Mouse (Mus musculus): ENCODE results near the gene Sh2d7. TPM values are rescaled to one million over a fixed set of nuclear protein-coding genes. Genes with fewer than 3 reads are reported as not detected.

Sh2d7 gene
- total RNA-seq (2021) = not detected in 2 replicates
- long read RNA-seq = 0 reads

GRCm38 (mm10) chr9:54538684-54539083 is at the start of gene Sh2d7:
Sh2d7 (plus strand) TSS chr9:54538984.
- DNase-seq = no peak

DNA sequence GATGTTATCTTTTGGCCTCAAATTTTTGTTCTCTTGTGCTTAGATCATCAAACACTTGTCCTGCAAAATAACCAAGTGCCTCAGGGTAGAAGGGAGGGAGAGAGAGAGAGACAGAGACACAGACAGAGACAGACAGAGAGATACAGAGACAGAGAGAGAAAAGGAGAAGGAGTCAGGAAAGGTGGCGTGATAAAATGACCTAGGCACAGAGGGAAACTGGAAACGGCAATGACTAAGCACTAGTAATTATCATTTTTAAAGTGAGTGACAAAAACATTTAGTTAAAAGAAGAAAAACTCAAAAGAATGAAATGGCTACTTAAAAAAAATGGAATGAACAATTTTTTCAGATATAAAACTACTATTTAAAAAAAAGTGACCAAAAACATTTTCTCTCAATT is 49.2 kb upstream of the Sh2d7 start:
- no peak for DNase-seq

- no peak for DNase-seq
These were observed 48.4 kb upstream of the Sh2d7 start for GRCm38 (mm10) chr9:54490431-54490830.

- no peak for DNase-seq
These were observed 39.5 kb upstream of the Sh2d7 start for GRCm38 (mm10) chr9:54499291-54499690.

- DNase-seq = no peak
These were observed 39.0 kb upstream of the Sh2d7 start for GRCm38 (mm10) chr9:54499791-54500190.

GRCm38 (mm10) chr9:54500832-54501452 is 37.8 kb upstream of the Sh2d7 start:
- peak; percentile 41 for DNase-seq

- peak; percentile 92 for DNase-seq
These were observed 37.2 kb upstream of the Sh2d7 start, which contains the start of gene Dmxl2 for GRCm38 (mm10) chr9:54501453-54502110. Dmxl2 (minus strand) TSS chr9:54501626.

- no peak for DNase-seq
These were observed 36.7 kb upstream of the Sh2d7 start for GRCm38 (mm10) chr9:54502111-54502495.

GRCm38 (mm10) chr9:54502873-54503272 is 35.9 kb upstream of the Sh2d7 start:
- DNase-seq = no peak

- no peak for DNase-seq
These were observed 22.8 kb upstream of the Sh2d7 start for GRCm38 (mm10) chr9:54515991-54516390.

DNA sequence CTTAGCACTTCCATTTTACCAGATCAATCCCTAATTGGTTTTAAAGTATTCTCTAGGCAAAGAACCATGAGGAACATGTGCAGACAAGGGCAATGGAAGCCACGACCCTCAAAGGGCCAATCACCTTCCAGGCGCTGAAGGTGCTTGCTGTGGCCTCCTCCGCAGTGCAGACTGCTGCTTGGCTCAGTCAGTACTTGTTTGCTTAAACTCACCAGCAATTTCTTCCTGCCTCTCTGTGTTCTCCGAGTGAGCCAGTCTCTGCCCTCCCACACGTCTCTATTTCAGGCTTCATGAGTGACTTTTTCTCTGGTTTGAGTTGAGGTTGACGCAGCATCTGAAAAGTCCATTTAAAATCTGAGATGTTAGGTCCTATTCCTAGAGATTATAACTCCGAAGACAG is 19.9 kb upstream of the Sh2d7 start:
- DNase-seq = no peak

DNA sequence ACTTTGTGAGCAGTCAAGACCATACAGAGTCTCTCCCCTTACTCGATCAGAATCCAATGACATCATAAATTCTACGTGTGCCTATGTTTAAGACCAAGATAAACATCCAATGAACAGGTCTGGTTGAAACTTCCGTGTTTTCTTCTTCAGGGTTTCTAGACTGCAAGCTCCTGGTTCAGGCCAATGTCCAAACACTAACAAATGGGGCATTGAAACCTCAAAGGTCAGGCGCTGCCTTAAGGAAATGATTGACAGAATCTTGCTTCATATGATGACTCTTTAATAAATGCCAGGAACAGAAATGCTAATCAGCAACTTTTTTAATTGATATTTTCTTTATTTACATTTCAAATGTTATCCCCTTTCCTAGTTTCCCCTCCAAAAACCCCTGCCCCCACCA is 18.5 kb upstream of the Sh2d7 start:
- DNase-seq = no peak

DNA sequence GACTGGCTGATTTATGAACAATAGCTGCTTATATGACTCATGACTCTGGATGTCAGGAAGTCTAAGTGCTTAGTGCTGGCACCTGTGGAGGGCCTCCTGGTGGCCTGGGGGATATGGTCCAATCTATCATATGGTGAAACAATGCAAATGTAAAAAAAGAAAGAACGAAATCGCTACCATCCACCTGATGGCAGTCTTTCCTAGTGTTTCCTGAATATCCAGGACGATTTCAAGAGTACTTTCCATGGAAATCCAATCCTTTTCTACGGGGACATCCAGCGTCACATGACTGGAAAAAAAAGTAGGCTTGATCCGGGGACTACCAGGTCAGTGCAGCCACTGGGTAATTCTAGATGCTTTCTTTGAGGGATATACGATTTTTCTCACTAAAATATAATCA is 11.1 kb upstream of the Sh2d7 start:
- DNase-seq = no peak

DNA sequence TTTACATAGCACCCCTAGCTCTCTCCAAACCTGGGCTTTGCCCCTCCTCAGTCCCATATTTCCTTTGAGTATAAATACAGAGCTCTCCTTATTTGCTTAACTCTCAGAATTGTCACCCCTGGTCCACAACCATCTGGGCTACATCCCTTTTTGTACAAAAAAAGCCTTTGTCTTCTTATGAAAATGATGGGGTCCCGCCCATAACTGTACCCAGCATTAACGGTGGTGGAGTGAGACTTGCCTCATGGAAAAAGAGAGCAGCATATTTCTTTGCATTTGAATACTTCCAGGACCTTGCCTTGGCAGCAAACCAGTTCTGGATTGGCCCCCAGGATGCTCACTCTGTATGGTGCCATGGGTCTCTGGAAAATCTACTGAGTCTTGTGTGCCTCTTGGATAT is 8.8 kb upstream of the Sh2d7 start:
- no peak for DNase-seq

- DNase-seq = no peak
These were observed 7.9 kb upstream of the Sh2d7 start for GRCm38 (mm10) chr9:54530836-54531235.

DNA sequence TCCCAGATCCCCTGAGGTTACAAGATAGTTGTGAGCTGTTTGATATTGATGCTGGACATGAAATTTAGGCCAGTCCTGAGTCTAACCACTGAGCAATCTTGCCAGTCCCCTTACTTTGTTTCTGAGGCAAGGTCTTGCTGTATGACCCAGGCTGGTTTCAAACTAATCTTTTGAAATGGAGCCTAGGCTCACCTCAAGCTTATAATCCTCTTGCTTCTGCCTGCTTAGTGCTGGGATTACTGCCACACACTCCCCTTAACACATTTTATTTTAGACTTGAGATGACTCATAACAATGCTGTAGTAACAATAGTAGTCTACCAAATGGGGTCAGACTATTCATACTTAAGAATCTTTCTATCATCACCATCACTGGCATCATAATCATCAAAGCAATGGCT is 7.4 kb upstream of the Sh2d7 start:
- no peak for DNase-seq

DNA sequence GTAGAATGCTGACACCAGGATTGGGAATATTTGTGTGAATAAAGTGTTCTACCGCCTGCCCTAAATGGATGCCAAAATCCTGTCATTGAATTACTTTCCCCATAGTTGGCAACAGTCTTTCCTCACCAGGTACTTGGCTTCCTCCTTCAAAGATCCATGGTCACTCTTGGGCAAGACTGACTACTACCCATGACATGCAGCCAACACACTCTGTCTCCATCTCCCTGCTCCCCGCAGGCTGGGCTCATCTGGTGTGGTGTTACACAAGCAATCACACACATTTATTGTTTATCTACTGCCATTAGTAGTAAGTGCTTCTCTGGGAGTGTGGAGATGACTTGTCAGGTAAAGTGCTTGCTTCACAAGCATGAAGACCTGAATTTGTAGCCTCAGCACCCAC is 5.9 kb upstream of the Sh2d7 start:
- DNase-seq = no peak

DNA sequence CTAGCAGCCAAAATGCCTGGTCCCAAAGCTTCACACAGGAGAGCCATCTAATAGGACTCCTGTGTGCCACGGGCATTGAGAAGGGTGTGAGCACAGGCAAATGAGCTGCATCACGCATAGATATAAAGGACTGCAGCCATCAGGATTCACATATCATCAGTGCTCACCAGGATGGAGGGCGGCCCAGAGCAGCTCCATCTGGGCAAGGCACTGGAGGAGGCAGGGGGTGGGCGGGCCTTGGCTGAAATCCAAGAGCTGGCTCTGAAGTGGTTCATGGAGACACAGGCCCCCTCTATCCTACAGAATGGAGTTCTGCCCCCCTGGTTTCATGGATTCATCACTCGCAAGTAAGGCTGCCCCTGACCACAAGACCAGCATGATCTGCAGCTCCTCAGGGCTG is 4.8 kb upstream of the Sh2d7 start:
- peak; percentile 27 for DNase-seq

DNA sequence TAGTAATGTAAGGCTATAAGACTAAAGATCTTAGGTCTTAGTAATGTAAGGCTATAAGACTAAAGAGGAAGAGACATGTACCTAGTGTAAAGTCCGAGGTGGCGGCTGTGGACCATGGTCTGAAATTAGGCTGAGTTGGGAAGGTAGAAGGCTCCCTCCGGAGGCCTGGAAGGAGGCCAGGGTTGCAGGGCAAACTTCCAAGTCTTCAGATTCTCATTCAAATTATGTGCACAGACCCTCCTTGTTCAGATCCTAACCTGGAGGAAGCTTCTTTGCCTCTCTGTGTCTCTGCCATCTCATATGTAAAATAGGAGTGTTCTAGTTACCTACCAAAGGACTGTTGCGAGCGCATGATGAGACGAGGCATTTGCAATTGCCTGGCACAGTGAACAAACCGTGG is 2.5 kb upstream of the Sh2d7 start:
- DNase-seq = peak; percentile 21

DNA sequence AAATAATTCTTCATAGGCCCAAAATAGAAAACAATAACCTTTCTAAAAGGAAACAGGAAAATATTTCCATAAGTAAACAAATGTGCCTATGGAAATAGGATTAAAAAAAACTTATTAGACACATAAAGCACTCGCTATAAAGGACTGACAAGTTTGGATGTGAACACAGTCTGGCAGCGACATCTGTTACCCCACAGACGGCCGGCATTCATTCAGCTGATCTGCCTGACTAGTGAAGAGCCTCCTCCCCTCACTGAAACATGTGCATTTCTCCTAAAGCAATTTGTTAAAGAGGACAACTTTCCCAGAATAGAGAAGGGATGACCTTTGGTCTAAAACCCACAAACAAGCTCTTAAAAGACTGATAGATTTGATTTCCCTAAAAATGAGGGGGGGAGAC is 1.8 kb upstream of the Sh2d7 start:
- no peak for DNase-seq

- no peak for DNase-seq
These were observed 1.3 kb upstream of the Sh2d7 start for GRCm38 (mm10) chr9:54537480-54537879.

GRCm38 (mm10) chr9:54538244-54538643 is 540 bp upstream of the Sh2d7 start:
- no peak for DNase-seq

DNA sequence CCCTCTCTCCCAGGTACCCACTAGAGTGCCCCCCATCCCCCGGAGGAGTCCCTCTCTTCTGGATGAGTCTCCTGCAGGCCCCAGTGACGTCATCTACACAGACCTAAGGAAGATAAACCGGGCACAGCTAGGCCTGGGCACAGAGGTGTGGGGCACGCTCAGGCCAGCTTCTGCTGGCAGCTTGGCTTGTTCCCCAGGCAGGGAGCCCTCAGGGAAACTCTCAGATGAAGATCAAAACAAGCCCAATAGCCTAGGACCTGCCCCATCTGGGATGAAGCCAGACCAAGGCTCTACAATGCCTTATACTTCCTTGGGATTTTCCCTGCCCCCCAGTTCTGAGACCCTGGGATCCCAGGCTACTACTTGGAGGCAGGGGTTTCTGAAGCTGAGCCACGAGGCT is 2.0 kb downstream of the Sh2d7 start:
- DNase-seq = no peak

GRCm38 (mm10) chr9:54544212-54544953 is 5.6 kb downstream of the Sh2d7 start:
- no peak for DNase-seq

All from adrenal gland, postnatal 25 days (tissue).